Mouse (Mus musculus) ES-Bruce4 (cell line): ENCODE data around the gene Aco1. TPM values are rescaled to one million over a fixed set of nuclear protein-coding genes. Genes with fewer than 3 reads are reported as not detected.
"Not testable (repeated sequence)": the region's sequence is repeated elsewhere in the genome, so short reads cannot be mapped to it uniquely, and the experiment has no call there.

Experiments used
- H3K27ac ChIP-seq: 2 replicates; pipeline ENCODE4 v1.5.1; 2012; ENCODE audit warnings: low read length, inconsistent platforms; ENCODE audit not compliant: insufficient read depth
- H3K27me3 ChIP-seq: 2 replicates; pipeline ENCODE4 v1.6.1; 2012; ENCODE audit warnings: mild to moderate bottlenecking, low read length, inconsistent platforms; ENCODE audit not compliant: control insufficient read depth, poor library complexity, insufficient read depth, severe bottlenecking
- H3K36me3 ChIP-seq: 2 replicates; pipeline ENCODE4 v1.6.1; 2012; ENCODE audit warnings: inconsistent platforms, mild to moderate bottlenecking, low read length, moderate library complexity; ENCODE audit not compliant: control insufficient read depth, poor library complexity, insufficient read depth, severe bottlenecking
- H3K4me1 ChIP-seq: one replicate; pipeline ENCODE4 v1.8.1; 2011; ENCODE audit warnings: low read length; ENCODE audit not compliant: control insufficient read depth, insufficient read depth
- H3K4me3 ChIP-seq: 2 replicates; pipeline ENCODE4 v1.5.1; 2011; ENCODE audit warnings: low read depth, mild to moderate bottlenecking, low read length
- H3K9ac ChIP-seq: 2 replicates; pipeline ENCODE4 v1.6.1; 2012; ENCODE audit warnings: low read depth, mild to moderate bottlenecking, inconsistent platforms; ENCODE audit not compliant: poor library complexity, severe bottlenecking
- H3K9me3 ChIP-seq: replicated peaks from 2 replicates; pipeline ENCODE4 v1.6.1; 2012; ENCODE audit warnings: mild to moderate bottlenecking, low read length, inconsistent platforms; ENCODE audit not compliant: control insufficient read depth, poor library complexity, insufficient read depth, severe bottlenecking
- CTCF ChIP-seq: IDR thresholded peaks from one replicate; pipeline ENCODE4 v1.8.1; 2011; ENCODE audit warnings: low read depth, low read length
- EP300 ChIP-seq: IDR thresholded peaks from 2 replicates; pipeline ENCODE4 v1.6.1; 2011; ENCODE audit warnings: low read depth, low read length; ENCODE audit not compliant: insufficient read depth
- POLR2A ChIP-seq: IDR thresholded peaks from one replicate; pipeline ENCODE4 v1.8.1; 2011; ENCODE audit warnings: low read length; ENCODE audit not compliant: insufficient read depth
- polyA plus RNA-seq: library from polyadenylated mRNA; stranded (reverse); fragments of >200 nt; gene quantifications from 2 replicates; pipeline ENCODE4 v1.2.4, GENCODE M21; 2011; ENCODE audit warnings: low read depth; ENCODE audit not compliant: missing spikeins, insufficient read depth, insufficient read length

Aco1 gene
- polyA plus RNA-seq, 1 experiment = 46.7 TPM

- Histone ChIP-seq H3K9me3 (no peaks in the 10 kb centered on the region), H3K27me3 (no peaks in the 10 kb centered on the region; the same call in 1 of the 2 replicates), H3K27ac (no peak overlapping the region), H3K9ac (no peak overlapping the region), H3K4me1 (no peaks in the 10 kb centered on the region), H3K4me3 (no peak overlapping the region), H3K36me3 (no peaks in the 10 kb centered on the region)
- TF ChIP-seq CTCF (no peak), POLR2A (no peak), EP300 (no peak)
Observed at GRCm38 (mm10) chr4:40121221-40121620, 21.7 kb upstream of the Aco1 start.

GRCm38 (mm10) chr4:40122291-40122690 is 20.6 kb upstream of the Aco1 start:
- not testable (repeated sequence) for H3K27ac ChIP-seq, H3K4me3 ChIP-seq, H3K27me3 ChIP-seq, H3K9ac ChIP-seq, H3K9me3 ChIP-seq, H3K4me1 ChIP-seq, H3K36me3 ChIP-seq

- H3K9ac ChIP-seq = no peak overlapping the region
- no peaks in the 10 kb centered on the region for H3K9me3 ChIP-seq
- H3K27me3 ChIP-seq = no peaks in the 10 kb centered on the region
- no peaks in the 10 kb centered on the region for H3K4me1 ChIP-seq
- TF ChIP-seq CTCF (peak; percentile 85), POLR2A (no peak)
- no peaks in the 10 kb centered on the region for H3K36me3 ChIP-seq
- H3K4me3 ChIP-seq = no peak overlapping the region
- no peak overlapping the region for H3K27ac ChIP-seq
Observed at GRCm38 (mm10) chr4:40134468-40135102, 8.3 kb upstream of the Aco1 start.

- Histone ChIP-seq H3K36me3 (no peaks in the 10 kb centered on the region), H3K4me1 (no peaks in the 10 kb centered on the region), H3K27ac (no peak overlapping the region), H3K4me3 (no peak overlapping the region), H3K27me3 (no peaks in the 10 kb centered on the region), H3K9ac (no peak overlapping the region), H3K9me3 (no peaks in the 10 kb centered on the region)
- TF ChIP-seq POLR2A (no peak), EP300 (no peak), CTCF (no peak)
Observed at GRCm38 (mm10) chr4:40136519-40136918, 6.4 kb upstream of the Aco1 start.

- Histone ChIP-seq H3K27me3 (no peaks in the 10 kb centered on the region), H3K4me1 (peaks cover 2% of the 10 kb centered on the region), H3K9me3 (no peaks in the 10 kb centered on the region), H3K4me3 (no peak overlapping the region), H3K27ac (no peak overlapping the region), H3K9ac (no peak overlapping the region), H3K36me3 (no peaks in the 10 kb centered on the region)
- TF ChIP-seq POLR2A = no peak
- TF ChIP-seq CTCF = no peak
- TF ChIP-seq EP300 = no peak
Observed at GRCm38 (mm10) chr4:40139663-40140255, 3.1 kb upstream of the Aco1 start.

GRCm38 (mm10) chr4:40143533-40143871 is 621 bp downstream of the Aco1 start:
- no peak for TF ChIP-seq EP300
- no peak for TF ChIP-seq POLR2A
- TF ChIP-seq CTCF = no peak
- Histone ChIP-seq H3K9ac (peak overlapping the region; percentile 78), H3K4me1 (peaks cover 2% of the 10 kb centered on the region), H3K9me3 (no peaks in the 10 kb centered on the region), H3K36me3 (no peaks in the 10 kb centered on the region), H3K27me3 (no peaks in the 10 kb centered on the region), H3K27ac (no peak overlapping the region), H3K4me3 (peak overlapping the region; percentile 83)
